Comparison of ENCODE assay signal across 8 mouse cellular contexts in the genomic region with DNA sequence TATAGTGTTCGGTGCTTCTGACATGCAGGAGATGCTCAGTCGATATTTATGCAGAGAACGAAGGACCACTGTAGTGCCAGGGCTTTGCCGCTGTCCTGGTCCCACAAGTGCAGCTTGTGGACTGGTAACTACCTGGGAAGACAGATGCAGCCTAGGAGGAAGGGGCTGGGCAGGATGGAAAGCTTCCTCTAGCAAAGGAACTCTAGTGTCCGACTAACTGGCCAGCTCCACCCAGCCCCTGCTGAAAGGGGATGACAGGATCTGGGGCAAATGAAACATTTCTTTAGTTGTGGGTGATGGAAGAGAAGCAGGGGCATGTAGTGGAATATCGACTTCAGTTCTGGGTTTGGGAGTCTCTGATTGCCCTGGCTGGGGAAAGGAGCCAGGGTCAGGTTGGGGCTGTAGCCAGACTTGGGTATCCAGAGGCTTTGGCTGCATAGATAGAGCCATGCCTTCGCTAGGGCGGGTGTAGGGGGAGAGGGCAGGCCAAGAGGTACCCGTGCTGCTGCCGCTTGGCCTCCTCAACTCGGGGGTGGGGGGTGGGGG. TPM values are rescaled to one million over a fixed set of nuclear protein-coding genes. Genes with fewer than 3 reads are reported as not detected.
DNase-seq lines count a peak whose midpoint lies in the region; ATAC-seq and TF ChIP-seq lines count a peak whose summit lies in the region.

No protein-coding gene starts in this region.

- TF ChIP-seq POLR2A in lung, adult 2 months (IDR thresholded peaks at IDR 0.05; ENCODE audit: borderline replicate concordance, extremely low read depth, low read depth, low read length), result no peak

- peak overlapping the region; percentile 99 for H3K4me2 ChIP-seq in kidney, embryonic 15.5 days
- H3K4me2 ChIP-seq in intestine, embryonic 15.5 days (replicated peaks), result peak overlapping the region; percentile 97
- peak overlapping the region; percentile 93 for H3K4me2 ChIP-seq in neural tube, embryonic 13.5 days

- peak overlapping the region; percentile 66 for H3K4me3 ChIP-seq in kidney, embryonic 15.5 days (replicated peaks)
- H3K4me3 ChIP-seq in embryonic facial prominence, embryonic 10.5 days, result peak overlapping the region; percentile 87
- H3K4me3 ChIP-seq in intestine, embryonic 15.5 days (replicated peaks), result peak overlapping the region; percentile 61
- peak overlapping the region; percentile 76 for H3K4me3 ChIP-seq in neural tube, embryonic 13.5 days
- no peak overlapping the region for H3K4me3 ChIP-seq in lung, adult 2 months (replicated peaks; ENCODE audit: extremely low read depth, low read depth, low read length)

- peaks cover 34% of the 10 kb centered on the region for H3K27me3 ChIP-seq in kidney, embryonic 15.5 days
- peaks cover 78% of the 10 kb centered on the region for H3K27me3 ChIP-seq in embryonic facial prominence, embryonic 10.5 days (replicated peaks; ENCODE audit: low read depth, poor library complexity, severe bottlenecking)
- peaks cover 51% of the 10 kb centered on the region for H3K27me3 ChIP-seq in intestine, embryonic 15.5 days (replicated peaks)
- H3K27me3 ChIP-seq in neural tube, embryonic 13.5 days, result peaks cover 32% of the 10 kb centered on the region

- peak overlapping the region; percentile 64; the same call in 1 of the 2 replicates for H3K27ac ChIP-seq in kidney, embryonic 15.5 days
- peak overlapping the region; percentile 83; the same call in 1 of the 2 replicates for H3K27ac ChIP-seq in embryonic facial prominence, embryonic 10.5 days (replicated peaks)
- H3K27ac ChIP-seq in intestine, embryonic 15.5 days, result no peak overlapping the region
- peak overlapping the region; percentile 79; the same call in 1 of the 2 replicates for H3K27ac ChIP-seq in neural tube, embryonic 13.5 days (replicated peaks)

- H3K36me3 ChIP-seq in kidney, embryonic 15.5 days, result no peaks in the 10 kb centered on the region
- H3K36me3 ChIP-seq in embryonic facial prominence, embryonic 10.5 days (replicated peaks), result no peaks in the 10 kb centered on the region
- no peaks in the 10 kb centered on the region for H3K36me3 ChIP-seq in intestine, embryonic 15.5 days
- H3K36me3 ChIP-seq in neural tube, embryonic 13.5 days, result no peaks in the 10 kb centered on the region

- no peak for TF ChIP-seq CTCF in lung, adult 2 months (IDR thresholded peaks at IDR 0.05; ENCODE audit: insufficient read depth, low read length)

- peaks cover 48% of the 10 kb centered on the region for H3K4me1 ChIP-seq in kidney, embryonic 15.5 days
- peaks cover 67% of the 10 kb centered on the region for H3K4me1 ChIP-seq in embryonic facial prominence, embryonic 10.5 days
- H3K4me1 ChIP-seq in intestine, embryonic 15.5 days (replicated peaks), result 0 out of 2 replicates have a peak, but pooled peaks cover 5% of the 10 kb centered on the region
- peaks cover 40% of the 10 kb centered on the region for H3K4me1 ChIP-seq in neural tube, embryonic 13.5 days (replicated peaks)
- H3K4me1 ChIP-seq in lung, adult 2 months (ENCODE audit: control insufficient read depth, insufficient read depth, low read length), result peaks cover 5% of the 10 kb centered on the region; the same call in 1 of the 2 replicates

- H3K9ac ChIP-seq in kidney, embryonic 15.5 days, result 0 out of 2 replicates have a peak overlapping the region, but pooled peaks have one; percentile 60
- no peak overlapping the region; the same call in 1 of the 2 replicates for H3K9ac ChIP-seq in intestine, embryonic 15.5 days
- peak overlapping the region; percentile 84 for H3K9ac ChIP-seq in neural tube, embryonic 13.5 days

- no peak for DNase-seq in kidney, postnatal 14 days
- no peak for DNase-seq in embryonic facial prominence, embryonic 10.5 days (ENCODE audit: low spot score)
- DNase-seq in gastrocnemius, adult 18-20 months (ENCODE audit: low spot score), result no peak
- DNase-seq in natural killer cell, adult 2 months (ENCODE audit: low spot score in 2 of 2), result no peak
- DNase-seq in lung, adult 2 months, result no peak

- WGBS in kidney, embryonic 15.5 days, result 22% methylated on average over 11 of the region's 11 CpGs
- 24% methylated on average over 11 of the region's 11 CpGs for WGBS in embryonic facial prominence, embryonic 10.5 days
- 32% methylated on average over 9 of the region's 11 CpGs for WGBS in intestine, embryonic 15.5 days
- 29% methylated on average over 10 of the region's 11 CpGs for WGBS in neural tube, embryonic 13.5 days
- WGBS in lung, adult 2 months, result 38% methylated on average over 8 of the region's 11 CpGs

- H3K9me3 ChIP-seq in kidney, embryonic 15.5 days (replicated peaks), result no peaks in the 10 kb centered on the region
- no peaks in the 10 kb centered on the region for H3K9me3 ChIP-seq in embryonic facial prominence, embryonic 10.5 days
- H3K9me3 ChIP-seq in intestine, embryonic 15.5 days, result no peaks in the 10 kb centered on the region
- no peaks in the 10 kb centered on the region for H3K9me3 ChIP-seq in neural tube, embryonic 13.5 days

- peak; percentile 23; the same call in 1 of the 2 replicates for ATAC-seq in kidney, embryonic 15.5 days (replicated peaks; ENCODE audit: low FRiP score)
- peak; percentile 37 for ATAC-seq in intestine, embryonic 15.5 days
- ATAC-seq in neural tube, embryonic 13.5 days (ENCODE audit: low read depth), result peak; percentile 45

RNA-seq across cellular contexts. Expression of a gene that starts 0.5 kb away (rescaled TPM):
- 7.7 and 9.2 TPM in 2 replicates for polyA plus RNA-seq in kidney, embryonic 15.5 days (2015; fragmentation: Nextera tagmentation; extraction: Ambion mirVana)
- 2.5 TPM in 2 replicates for polyA plus RNA-seq in embryonic facial prominence, embryonic 10.5 days (2016; fragmentation: Nextera tagmentation; extraction: Ambion mirVana)
- polyA plus RNA-seq in intestine, embryonic 15.5 days (2015; fragmentation: Nextera tagmentation; extraction: Ambion mirVana), result 4.1 and 4.5 TPM in 2 replicates
- polyA plus RNA-seq in neural tube, embryonic 13.5 days (2015; fragmentation: Nextera tagmentation; extraction: Ambion mirVana), result 9.2 and 10.4 TPM in 2 replicates
- 1 to 10 TPM in 1 of 2 experiments, under 1 TPM in 1; 0.80 to 1.9 TPM for total RNA-seq in gastrocnemius, adult 18-20 months (2021)
- polyA plus RNA-seq in lung, adult 2 months (2012; rRNA removed), result 40.6 and 40.7 TPM in 2 replicates
